Mouse (Mus musculus): ENCODE data around the gene Spryd7.

Gene Spryd7

DNA sequence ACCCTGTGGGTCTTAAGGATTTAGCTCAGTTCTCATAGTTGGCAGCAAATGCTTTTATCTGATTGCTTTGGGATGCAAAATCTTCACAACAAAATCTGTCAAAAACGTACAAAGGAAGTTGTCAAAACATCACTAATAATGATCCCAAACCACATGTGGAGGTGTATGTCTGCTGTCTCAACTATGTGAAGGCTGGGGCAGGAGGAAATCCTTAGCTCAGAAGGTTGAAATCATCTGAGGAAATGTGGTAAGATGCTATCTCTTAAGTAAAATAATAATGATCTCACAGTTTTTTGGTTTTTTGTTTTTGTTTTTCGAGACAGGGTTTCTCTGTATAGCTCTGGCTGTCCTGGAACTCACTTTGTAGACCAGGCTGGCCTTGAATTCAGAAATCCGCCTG lies 20.9 kb downstream of the Spryd7 start:
- DNase-seq (ENCODE audit: low spot score), result no peak

DNA sequence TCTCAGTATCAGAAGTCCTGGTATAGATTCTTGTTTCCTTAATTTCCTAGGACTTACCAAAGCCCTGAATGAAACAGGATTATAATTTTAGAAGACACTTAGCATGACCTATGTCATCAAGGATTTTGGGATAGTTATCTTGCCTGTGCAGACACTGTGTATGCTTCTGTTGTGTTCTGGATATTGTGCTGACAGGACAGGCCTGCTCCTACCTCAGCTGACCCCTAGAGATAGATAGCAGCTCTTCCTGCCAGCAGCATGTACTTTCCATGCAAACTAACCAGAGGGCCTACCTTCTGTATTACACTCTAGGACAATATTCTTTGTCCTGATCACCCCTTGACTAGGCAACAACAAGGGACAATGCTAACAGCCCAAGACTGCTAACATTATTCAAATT lies 25.7 kb downstream of the Spryd7 start:
- no peak for DNase-seq (ENCODE audit: low spot score)

DNA sequence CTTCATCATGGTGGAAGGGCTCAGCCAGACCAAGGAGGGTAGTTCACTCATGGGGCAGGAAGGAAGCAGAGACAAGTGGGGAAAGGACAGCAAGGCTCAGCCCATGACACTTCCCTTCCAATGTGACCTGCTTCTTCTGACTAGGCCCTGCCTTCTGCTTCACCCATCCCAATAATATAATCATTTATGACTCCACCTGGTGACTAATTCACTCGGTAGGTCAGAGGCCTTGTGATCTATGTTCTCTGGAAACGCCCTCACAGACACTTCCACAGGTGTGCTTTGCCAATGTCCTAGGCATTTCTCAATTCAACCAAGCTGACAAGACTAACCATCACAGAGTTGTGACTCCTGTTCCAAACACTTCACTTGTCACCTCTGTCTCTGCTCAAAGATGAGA lies 26.3 kb downstream of the Spryd7 start:
- DNase-seq (ENCODE audit: low spot score), result no peak

DNA sequence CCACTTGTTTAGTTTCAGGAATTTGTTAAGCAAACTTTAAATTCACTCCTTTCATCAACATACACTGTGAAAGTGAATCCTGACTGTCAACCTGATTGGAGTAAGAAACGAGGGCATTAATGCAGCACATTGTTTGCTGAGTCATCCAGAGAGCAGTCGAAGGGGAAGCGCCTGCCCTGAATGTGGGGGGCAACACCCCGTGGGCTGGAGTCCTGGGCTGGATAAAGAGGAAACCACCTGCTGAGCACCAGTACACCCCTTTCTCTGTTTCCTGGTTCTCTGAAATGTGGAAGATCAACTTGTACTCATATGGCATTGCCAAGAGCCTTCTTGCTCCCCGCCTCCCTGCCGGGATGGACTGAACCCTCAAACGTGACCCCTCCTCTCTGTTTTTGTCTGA lies 27.2 kb downstream of the Spryd7 start:
- no peak for DNase-seq (ENCODE audit: low spot score)

DNA sequence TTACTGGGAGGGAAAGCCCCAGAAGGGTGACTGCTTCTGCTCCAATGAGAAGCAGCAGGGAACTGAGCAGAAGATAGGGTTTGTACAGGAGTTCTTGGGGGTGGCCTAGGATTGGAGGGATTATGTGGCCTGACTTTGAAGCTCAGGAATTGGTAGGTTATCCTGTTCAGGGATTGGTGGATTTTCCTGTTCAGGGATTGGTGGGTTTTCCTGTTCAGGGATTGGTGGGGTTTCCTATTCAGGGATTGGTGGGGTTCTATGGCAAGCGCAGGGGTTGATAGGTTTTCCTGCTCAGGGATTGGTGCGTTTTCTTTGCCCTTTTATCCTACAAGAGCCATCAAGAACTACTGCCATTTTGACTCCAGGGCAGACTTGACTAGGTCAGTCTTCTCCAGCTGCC lies 30.7 kb downstream of the Spryd7 start:
- no peak for DNase-seq (ENCODE audit: low spot score)

DNA sequence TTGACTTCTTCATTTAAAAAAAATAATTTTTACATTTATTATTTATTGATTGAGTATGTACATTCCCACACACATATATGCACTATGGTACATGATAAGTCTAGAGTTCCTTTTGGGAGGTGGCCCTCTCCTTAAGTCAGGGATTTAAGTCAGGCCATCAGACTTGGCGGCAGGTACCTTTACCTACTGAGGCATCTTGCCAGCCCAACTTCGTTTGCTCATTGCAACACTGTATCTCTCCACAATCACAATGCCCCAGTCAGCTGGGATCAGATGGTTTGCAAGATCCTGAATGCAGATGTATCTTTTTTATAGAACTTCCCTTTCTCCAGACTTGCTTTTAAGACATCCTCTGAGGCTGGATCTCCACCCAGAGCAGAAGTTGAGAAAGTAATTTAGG lies 32.9 kb downstream of the Spryd7 start:
- DNase-seq (ENCODE audit: low spot score), result no peak

DNA sequence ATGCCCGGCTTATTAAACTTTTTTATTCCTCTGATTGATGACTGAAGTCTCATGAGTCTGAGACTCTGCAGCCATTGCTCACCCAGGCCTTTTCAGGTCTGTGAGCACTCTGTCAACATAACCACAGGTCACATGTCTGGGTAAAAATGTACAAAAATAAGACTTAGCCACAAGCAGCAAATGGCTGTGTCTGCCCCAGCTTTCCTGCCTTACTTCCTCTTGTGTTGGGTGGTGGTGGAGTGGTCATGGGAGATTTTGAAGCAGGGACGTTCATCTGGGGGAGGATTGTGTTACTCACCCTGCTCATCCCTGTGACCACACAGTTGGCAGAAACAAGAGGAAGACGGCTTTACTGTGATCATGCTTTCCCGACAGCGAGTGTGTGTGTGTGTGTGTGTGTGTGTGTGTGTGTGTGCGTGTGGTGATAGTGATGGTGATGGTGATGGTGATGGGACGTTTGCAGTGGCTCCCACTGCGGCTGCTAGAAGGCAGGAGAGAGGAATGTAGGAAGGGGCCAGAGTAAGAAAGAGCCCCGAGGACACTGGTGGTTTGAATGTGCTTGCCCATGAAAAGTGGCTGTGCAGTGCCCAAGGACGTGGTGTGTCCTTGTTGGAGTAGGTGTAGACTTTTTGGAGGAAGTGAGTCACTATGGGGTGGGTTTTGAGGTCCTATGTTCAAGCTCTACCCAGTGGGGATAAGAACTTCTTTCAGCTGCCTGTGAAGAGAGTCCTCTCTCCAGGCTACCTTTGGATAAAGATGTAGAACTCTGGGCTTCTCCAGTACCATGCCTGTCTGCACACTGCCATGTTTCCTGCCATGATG lies 37.8 kb downstream of the Spryd7 start:
- DNase-seq (ENCODE audit: low spot score), result no peak

DNA sequence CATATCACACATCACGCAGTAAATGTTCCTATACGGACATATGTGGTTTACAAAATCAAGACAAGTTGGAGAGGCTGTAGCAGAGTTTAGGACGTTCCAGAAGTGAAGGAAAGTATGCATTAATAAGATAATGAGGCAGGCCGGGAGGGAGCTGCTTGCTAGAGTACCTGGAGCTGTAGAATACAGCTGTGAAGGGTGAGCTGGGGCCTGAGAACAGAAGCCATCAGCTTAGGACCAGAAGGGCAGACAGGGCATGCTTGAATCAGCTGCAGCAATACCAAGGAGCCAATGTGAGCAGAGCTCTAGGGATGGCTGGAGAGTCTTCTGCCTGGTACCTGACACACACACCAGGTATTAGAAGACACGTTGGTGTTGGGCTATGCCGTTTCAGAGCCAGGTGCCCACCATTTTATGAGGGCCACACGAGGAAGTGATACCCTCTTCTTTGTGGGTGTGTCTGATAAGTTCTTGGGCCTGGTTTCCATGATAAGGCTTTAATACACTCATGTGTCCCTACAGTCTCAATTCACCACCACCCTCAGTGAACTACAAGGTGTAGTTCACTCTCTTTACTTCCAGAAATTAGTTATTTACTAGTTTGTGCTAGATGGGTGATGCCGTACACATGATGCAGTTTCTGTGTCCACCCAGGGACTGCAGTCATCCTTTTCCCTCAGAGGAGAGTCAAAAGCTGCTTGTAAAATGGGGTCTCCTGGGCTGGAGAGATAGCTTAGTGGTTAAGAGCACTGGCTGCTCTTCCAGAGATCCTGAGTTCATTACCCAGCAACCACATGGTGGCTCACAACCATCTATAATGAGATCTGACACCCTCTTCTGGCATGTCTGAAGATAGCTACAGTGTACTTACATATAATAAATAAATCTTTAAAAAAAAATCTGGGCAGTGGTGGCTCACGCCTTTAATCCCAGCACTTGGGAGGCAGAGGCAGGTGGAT lies 39.9 kb downstream of the Spryd7 start:
- no peak for DNase-seq (ENCODE audit: low spot score)

DNA sequence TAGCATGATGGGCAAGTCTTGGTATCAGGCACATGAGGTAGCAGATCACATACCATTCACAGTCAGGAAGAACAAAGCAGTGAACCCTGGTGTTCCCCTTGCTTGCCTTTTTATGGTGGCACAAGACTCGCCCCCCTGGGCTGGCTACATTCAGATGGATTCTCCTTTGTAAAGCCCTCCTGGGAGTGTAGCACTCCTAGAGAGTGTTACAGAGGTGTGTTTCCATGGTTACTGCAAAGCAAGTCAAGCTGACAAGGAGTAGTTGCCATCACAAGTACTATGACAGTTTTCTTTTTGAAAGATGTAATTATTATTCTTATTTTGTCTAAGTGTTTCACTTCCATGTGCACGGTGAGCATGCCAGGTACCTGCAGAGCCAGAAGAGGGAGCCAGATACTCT lies 45.2 kb downstream of the Spryd7 start:
- DNase-seq (ENCODE audit: low spot score), result no peak

DNA sequence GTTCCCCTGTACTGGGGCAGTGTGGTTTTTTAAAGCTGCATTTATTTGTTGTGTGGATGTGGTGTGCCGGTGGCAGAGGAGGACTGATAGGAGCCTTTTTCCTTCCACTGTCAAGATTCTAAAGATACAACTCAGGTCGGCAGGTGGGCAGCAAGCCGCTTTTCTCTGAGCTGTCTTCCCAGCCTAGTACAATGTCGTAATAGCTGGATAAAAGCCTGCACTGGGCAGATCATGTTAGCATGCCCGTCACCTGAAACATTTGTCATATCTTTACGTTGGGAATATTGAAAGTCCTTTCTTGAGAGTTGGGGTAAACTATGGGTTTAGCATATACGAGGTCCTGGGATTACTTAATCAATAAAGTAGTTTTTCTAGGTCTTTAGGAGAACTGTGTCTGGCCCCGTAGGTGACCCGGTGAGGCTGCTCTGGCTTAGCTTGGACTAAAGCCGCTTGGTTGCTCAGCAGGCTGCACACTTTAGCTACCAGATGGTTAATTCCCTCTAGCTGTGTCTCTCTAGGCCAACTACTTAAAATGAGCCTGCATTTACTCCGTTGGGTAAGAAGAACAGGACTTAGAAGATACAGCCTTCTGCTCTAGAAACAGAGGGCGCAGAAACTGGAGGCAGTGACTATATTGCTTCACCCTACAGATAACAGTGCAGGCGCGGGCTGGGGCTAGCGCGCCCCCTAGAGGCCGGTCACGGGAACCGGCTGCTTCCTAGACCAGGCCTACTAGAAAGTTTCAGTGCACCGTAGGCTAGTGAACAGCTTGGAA lies 58.8 kb downstream of the Spryd7 start:
- peak; percentile 67 for DNase-seq (ENCODE audit: low spot score)

DNA sequence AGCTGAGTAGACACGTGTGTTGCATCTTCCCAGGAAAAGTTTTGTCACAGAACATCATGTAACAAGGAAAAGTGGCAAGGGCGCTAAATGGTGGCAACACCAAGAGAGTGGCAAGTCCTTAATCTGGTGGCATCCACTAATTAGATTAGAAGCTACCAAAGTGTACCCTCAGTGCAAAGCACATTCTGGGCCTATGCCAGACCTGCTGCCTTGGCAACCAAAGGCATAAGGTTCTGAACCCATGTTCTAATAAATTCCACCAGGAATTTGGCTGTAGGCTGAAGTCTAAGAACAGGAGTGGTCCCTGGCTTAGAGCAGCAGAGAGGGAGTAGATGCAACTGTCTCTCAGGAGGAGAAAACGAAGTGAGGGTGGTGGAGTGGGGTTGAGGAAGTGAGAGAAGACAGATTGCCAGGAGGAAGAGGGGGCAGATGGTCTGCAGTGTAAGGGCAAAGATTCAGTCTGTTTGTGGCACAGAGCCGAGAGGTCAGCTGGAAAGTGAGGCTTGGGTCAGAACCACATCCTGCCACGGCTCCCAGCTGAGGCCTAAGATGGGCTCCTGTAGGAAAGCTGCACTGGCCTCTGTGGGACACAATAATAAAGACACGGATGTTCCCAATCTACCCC lies 63.1 kb downstream of the Spryd7 start:
- peak; percentile 14 for DNase-seq (ENCODE audit: low spot score)

All from embryo, embryonic 10 days (tissue).